Mouse (Mus musculus) bone marrow macrophage, adult 2 months (primary cell): ENCODE data around the gene Cacna1b.

ENCODE experiments used
- CTCF ChIP-seq: IDR thresholded peaks from 2 replicates; pipeline ENCODE4 v1.5.1; 2012; ENCODE audit warnings: low read depth, mild to moderate bottlenecking, low read length, moderate library complexity
- POLR2A ChIP-seq: IDR thresholded peaks from 2 replicates; pipeline ENCODE4 v1.6.1; 2012; ENCODE audit warnings: mild to moderate bottlenecking, low read depth, low read length, borderline replicate concordance

DNA sequence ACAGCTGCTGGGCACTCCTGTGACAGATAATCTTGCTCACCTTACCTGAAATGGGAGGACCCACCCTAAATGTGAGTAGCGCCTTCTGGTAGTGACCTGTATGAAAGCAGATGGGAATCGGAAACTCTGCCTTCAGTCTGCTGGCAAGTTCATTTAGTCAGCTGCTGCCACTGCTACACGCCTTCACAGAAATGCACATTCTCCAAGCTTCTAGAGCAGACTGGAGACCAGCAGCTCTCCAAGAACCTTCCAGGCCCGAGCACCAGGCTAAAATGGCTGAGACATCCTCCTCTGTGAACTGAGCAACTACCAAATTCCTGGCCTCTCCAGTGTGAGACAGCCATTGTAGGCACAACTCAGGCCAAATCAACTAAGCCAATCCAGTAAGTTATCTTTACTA, 37.1 kb downstream of the Cacna1b start:
- TF ChIP-seq CTCF (no peak), POLR2A (no peak)
